Mouse (Mus musculus): Measurements from ENCODE around the gene Ifnar2. TPM values are rescaled to one million over a fixed set of nuclear protein-coding genes. Genes with fewer than 3 reads are reported as not detected.

Gene Ifnar2
- 10 to 100 TPM; 39.7 to 40.4 TPM for total RNA-seq (2021)

GRCm38 (mm10) chr16:91372577-91373472, at the start of gene Ifnar2:
Gene Ifnar2 (plus strand): TSS chr16:91372783.
- intact Hi-C loops (cut with DNase I): loop anchor here (2.0 kb wide), 1 partner anchor 34 kb away; the partner anchor contains the start of gene Il10rb
- DNase-seq: peak; percentile 82 to 88

DNA sequence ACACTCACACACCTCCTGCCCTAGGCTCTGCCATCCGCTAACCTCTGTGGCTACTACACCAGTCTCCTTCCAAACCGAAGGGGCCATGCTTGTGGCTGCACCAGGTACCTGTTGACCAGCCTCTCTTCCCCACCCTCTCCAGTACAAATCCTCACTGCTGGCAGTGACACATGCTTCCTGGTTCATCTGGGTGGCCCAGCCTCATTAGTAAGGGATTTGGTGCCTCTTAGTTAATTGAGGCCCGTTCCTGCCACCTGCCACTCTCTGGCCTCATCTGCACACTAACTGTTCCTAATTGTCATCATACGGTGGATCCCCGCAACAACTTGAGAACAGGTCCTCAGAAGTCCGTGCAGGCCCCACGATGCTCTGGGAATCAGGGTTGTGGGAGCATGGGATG, 45.0 kb upstream of the Ifnar2 start:
- DNase-seq: no peak
- intact Hi-C loops (cut with DNase I): no loop called here

DNA sequence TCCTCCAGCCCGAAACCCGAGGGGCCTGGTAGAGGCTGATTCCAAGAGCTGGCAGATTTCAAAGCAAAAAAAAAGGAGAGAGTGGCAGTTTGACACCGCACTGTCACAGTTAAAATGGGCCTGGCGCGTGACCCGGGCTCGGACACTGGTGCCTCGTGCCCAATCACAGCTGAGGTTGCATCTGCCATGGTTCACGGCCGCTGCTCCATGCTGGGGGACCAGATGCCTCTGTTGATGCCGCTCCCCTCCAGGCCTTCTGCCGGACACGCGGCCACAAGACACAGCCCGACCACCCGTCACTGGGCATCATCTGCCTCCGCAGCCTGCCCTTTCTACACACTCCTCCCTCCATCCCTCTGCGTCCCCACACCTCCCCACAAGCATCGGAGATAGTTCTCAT, 43.7 kb upstream of the Ifnar2 start:
- DNase-seq: no peak
- intact Hi-C loops (cut with DNase I): no loop called here

- DNase-seq: no peak
- intact Hi-C loops (cut with DNase I): no loop called here
Observed at GRCm38 (mm10) chr16:91330496-91330895, 42.1 kb upstream of the Ifnar2 start.

- no peak for DNase-seq
- intact Hi-C loops (cut with DNase I): no loop called here
Observed at GRCm38 (mm10) chr16:91331153-91331552, 41.4 kb upstream of the Ifnar2 start.

GRCm38 (mm10) chr16:91332880-91333279, 39.7 kb upstream of the Ifnar2 start:
- intact Hi-C loops (cut with DNase I): no loop called here
- DNase-seq: no peak

DNA sequence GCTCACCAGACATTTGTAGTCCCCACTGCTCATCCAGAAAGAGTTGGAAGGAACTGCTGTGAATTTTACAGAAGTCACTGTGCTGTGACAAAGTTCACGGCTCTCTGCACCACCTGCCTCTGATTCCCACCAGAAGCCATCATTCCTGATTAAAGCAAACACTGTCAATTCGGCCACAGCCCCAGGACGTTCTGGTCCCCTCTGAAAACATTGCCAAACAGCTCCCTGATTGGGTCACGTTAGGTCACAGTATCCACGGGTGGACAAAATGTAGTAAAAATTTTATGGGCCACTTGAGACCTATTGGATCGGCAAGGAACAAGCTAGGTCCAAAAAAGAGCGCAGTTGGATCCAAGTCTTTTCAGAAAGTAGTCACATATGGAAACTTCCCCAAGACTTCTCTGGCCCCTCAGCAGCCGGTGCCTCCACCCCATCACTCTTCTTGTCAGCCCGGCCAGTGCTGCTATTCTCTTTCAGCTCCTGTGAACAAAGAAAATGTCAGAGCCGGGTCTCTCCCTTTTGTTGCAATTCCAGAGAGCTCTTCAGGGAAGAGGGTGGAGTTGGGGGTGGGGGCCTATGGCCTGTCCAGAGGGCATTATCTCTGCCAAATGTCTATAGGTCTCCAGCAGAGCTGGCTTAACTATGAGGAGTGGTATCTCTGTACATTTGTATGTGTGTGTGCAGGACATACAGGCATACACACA, 38.2 kb upstream of the Ifnar2 start:
- intact Hi-C loops (cut with DNase I): no loop called here

GRCm38 (mm10) chr16:91336753-91337152, 35.8 kb upstream of the Ifnar2 start:
- intact Hi-C loops (cut with DNase I): no loop called here
- DNase-seq: no peak

More for the DNA sequence above, 38.2 kb upstream of the Ifnar2 start:
- no peak for DNase-seq

DNA sequence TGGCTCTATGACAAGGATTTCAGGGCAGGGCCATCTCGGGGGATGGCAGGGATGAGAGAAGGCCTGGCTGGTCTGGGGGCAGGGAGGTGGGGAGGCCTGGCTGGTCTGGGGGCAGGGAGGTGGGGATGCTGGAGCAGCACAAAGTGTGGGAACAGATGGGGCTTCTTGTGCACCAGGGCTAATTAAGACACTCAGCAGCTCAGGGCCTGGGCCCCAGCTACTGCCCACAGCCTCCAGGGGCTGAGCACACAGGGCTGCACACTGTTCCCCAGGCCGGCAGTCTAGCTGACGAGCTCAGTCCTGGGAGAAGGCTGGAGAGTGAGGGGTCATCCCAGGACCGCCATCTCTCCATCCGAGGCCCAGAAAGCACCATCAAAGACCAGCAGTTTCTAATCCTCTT, 35.1 kb upstream of the Ifnar2 start:
- no peak for DNase-seq
- intact Hi-C loops (cut with DNase I): no loop called here

- intact Hi-C loops (cut with DNase I): no loop called here
Observed at GRCm38 (mm10) chr16:91346491-91346890, 26.1 kb upstream of the Ifnar2 start.

GRCm38 (mm10) chr16:91347491-91348263, 24.9 kb upstream of the Ifnar2 start:
- no peak for DNase-seq
- intact Hi-C loops (cut with DNase I): no loop called here

More at GRCm38 (mm10) chr16:91346491-91346890, 26.1 kb upstream of the Ifnar2 start:
- no peak for DNase-seq

GRCm38 (mm10) chr16:91348264-91348565, 24.4 kb upstream of the Ifnar2 start:
- intact Hi-C loops (cut with DNase I): no loop called here
- DNase-seq: no peak

- intact Hi-C loops (cut with DNase I): no loop called here
- no peak for DNase-seq
Observed at GRCm38 (mm10) chr16:91348588-91349330, 23.8 kb upstream of the Ifnar2 start.

DNA sequence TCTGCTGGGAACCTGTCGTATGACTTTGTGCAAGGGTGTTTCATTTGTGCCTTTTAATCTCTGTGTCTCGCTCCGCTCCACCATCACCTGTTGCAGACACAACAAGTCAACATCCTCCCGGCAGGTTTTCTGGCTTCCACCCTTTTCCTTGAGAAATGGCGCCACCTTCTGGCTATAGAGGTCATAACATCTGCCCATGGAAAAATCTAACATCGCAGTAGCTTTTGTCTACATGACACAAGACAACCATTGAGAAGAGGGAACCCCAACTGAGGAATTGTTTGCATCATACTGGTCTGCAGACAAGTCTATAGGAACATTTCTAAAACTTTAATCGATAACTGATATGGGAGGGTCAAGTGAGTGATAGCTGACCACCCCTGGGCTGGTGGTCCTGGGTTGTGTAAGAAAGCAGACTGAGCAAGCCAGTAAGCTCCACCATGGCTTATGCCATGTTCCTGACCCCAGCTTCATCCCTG, 20.5 kb upstream of the Ifnar2 start:
- DNase-seq: peak; percentile 77 to 80
- intact Hi-C loops (cut with DNase I): loop anchor here (1.0 to 2.0 kb wide), 2 partner anchors 191 to 271 kb away; no protein-coding TSS in a partner anchor

- intact Hi-C loops (cut with DNase I): loop anchor here (1.0 to 2.0 kb wide), 2 partner anchors 192 to 271 kb away; no protein-coding TSS in a partner anchor
- no peak for DNase-seq
Observed at GRCm38 (mm10) chr16:91352749-91353148, 19.8 kb upstream of the Ifnar2 start.

- intact Hi-C loops (cut with DNase I): loop anchor here (2.0 kb wide), 1 partner anchor 192 kb away; no protein-coding TSS in a partner anchor
- no peak for DNase-seq
Observed at GRCm38 (mm10) chr16:91353177-91353576, 19.4 kb upstream of the Ifnar2 start.

GRCm38 (mm10) chr16:91353638-91354037, 18.9 kb upstream of the Ifnar2 start:
- intact Hi-C loops (cut with DNase I): loop anchor here (2.0 kb wide), 1 partner anchor 193 kb away; no protein-coding TSS in a partner anchor
- no peak for DNase-seq

DNA sequence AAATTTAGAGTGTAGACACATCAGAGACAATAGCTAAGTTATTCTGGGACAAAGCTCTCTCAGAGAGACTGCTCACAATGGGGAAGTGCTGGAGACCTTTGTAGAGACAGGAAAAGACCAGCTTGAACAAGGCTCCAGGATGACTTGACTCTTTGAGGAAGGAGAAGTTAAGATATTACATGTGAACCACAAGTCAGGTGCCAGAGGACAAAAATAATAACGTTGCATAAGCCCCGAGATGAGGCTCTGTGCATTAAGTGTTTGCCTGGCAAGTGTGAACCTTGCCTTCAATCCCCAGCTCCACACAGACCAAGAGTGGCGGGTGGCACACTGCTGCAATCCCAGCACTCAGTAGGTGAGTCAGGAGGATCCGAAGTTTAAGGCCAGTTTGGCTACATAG, 18.0 kb upstream of the Ifnar2 start:
- intact Hi-C loops (cut with DNase I): no loop called here

DNA sequence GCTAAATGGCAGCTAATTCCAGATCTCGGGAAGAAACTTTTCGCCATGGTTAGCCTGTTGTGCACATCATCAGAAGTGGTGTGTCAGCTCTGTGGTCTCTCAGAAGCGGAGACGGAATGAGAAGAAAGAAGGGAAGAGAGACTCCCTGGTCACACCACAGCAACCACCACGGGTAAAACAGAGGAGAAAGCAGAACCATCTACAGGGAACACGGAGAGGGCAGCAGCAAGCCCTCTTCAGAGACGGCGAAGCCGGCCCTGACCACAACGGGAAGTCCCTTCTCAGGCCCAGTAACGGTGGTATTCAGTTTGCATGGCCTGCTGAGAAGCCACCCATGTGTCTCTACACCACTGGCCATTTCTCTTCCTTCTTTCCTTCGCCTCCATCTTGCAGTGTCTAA, 17.4 kb upstream of the Ifnar2 start:
- no peak for DNase-seq
- intact Hi-C loops (cut with DNase I): loop anchor here (5.0 kb wide), 1 partner anchor 157 kb away; no protein-coding TSS in a partner anchor

More for the DNA sequence above, 18.0 kb upstream of the Ifnar2 start:
- no peak for DNase-seq
